Mouse (Mus musculus) retina, postnatal 1 day (tissue): Measurements from ENCODE around the gene Med12l.

Experiments
- DNase-seq: peaks from one replicate; pipeline ENCODE4 v3.0.0-alpha.2; 2012

Gene Med12l

DNA sequence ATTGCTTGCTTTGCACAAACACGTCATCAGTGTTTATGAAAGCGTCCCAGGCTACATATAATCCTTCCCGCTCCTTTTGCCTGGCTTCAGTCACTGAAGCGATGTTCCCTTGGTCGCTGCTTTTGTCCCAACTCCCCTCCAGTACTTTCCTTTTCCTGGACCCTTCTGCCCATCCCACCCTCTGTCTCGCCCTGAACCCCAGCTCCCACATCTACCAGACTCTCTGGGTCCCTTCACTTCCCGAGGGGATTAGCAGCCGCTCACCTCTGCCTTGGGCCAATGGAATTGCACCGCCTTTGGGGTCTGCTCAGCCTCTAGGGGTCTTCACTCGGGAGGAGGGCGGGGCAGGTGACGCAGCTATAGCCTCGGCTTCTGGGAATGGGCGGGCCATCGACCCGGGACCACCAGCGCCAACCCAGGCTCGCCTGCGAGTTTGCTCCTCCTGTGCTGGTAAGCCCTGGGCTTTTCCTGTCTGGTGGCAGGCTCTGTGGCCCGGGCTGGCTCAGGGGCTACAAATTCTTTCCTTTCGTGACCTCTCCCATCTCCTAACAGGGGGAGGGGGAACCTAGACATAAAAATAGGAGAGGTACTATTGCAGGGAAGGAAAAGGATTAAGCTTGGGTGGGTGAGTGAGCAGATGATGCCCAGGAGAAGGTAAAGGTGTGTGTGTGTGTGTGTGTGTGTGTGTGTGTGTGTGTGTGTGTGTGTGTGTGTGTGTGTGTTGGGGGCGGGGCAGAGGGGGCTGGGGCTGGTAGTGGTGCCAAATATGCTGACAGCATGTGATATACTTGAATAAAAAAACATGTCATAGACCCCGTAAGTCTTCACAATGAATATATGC is 338.7 kb downstream of the Med12l start, which contains the start of gene Igsf10:
TSS of gene Igsf10 (minus strand) at position 330 of the 841 bp plus-strand sequence.
- DNase-seq: peak; percentile 87

DNA sequence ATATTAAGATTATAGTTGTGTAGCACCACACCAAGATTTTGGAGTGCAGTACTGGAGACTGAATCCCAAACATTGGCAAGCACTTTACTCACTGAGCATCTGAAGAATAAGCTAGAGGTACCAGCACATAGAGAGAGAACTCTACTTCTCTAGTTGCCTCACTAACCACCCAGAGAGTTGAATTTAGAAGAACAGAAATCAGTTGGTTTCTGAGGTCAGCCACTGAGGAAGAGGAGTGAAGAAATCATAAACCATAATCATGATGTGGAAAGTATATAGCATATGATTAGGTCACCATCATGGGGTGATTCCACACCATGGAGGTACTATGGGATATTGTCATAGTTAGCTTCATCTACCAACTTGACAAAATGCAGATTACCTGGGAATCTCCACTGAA is 346.1 kb downstream of the Med12l start:
- DNase-seq: no peak

DNA sequence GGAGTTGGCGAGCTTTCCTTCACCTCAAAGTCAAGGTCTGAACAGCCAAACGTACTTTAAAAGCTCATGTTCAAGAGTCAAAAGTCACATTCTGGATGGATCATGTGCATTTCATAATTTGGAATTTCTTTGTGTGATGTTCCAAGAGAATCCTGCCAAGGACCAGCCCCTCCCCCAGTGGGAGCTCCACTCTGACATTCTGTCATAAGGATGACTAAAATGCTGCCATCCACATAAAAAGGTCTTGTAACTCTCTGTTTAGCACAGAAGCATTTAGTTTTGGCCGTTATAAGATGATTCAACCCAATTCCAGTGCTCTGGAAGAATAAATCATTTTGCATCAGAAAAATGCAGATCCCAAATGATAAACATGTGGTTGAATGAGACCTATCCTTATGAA is 348.5 kb downstream of the Med12l start:
- no peak for DNase-seq

DNA sequence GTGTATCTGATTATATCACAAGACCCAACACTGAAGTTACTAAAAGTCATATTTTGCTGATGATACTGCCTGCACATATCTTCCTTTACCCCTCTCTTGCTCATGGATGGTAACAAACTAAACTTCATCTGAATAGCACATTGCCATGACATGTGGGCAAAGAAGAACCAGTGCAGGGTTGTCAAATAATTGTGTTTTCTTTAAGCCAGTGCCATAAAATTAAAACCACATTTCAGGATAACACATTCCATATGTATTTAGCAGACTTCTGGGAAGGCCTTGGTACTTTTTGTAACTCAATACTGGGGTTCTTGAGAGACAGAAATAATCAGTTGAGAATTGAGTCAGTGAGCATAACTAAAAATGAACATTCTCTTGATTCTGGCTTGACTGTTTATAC is 354.5 kb downstream of the Med12l start:
- DNase-seq: no peak

DNA sequence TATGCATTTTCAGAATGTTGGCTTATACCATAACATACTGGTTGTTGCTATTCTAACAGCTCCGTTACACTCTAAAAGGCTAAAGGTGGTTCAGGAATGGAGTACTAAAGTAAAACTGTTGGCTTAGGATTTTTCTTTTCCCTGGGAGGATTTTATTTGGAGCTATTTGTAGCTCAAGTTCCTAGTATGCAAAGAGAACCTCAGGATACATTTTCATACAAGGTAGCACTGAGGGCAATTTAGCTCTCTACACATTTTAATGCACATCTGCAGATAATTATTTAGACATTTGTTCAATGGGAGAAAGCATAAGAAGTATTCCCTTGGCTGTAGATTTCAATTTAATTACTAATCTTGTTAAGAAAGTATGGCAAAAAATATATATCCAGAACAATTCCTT is 356.3 kb downstream of the Med12l start:
- DNase-seq: no peak
